Mouse (Mus musculus): ENCODE measurements around the gene Scyl1. TPM values are rescaled to one million over a fixed set of nuclear protein-coding genes. Genes with fewer than 3 reads are reported as not detected.

The Scyl1 gene
- polyA plus RNA-seq, 1 experiment from 2014 or later: 64.6 TPM

DNA sequence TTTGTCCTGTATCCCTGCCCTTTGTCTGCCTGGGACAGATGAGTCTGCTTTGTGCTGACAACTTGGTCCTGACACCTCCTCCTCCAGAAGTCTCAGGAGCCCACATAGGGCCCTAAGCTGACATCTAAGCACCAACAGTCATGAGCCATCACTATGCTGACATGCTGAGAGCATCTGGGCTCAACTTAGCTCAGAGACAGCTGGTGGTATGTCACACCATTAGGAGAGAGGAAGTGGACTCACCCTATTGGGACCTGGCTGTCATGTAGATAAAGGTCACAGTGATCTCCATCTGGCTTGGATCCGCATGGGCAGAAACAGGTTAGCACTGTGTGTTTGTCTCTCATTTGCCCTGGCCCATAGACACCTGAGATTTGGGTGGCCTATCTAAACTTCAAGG is 10.9 kb upstream of the Scyl1 start:
- H3K9me3 ChIP-seq (ENCODE audit: low read length): no peaks in the 10 kb centered on the region
- DNase-seq (ENCODE audit: low spot score) (no peak), ATAC-seq (no peak)
- H3K9ac ChIP-seq (replicated peaks; ENCODE audit: low read depth): no peak overlapping the region
- H3K4me1 ChIP-seq (ENCODE audit: insufficient read depth, low read depth, low read length): no peaks in the 10 kb centered on the region
- H3K4me3 ChIP-seq (ENCODE audit: low read depth, low read length): no peak overlapping the region
- H3K27me3 ChIP-seq (replicated peaks; ENCODE audit: insufficient read depth, low read length): no peaks in the 10 kb centered on the region
- WGBS: 84% methylated on average over 1 of the region's 1 CpGs
- H3K36me3 ChIP-seq (ENCODE audit: insufficient read depth, low read length): no peaks in the 10 kb centered on the region
- peak overlapping the region; percentile 58 for H3K27ac ChIP-seq (ENCODE audit: low read length)
- no peak overlapping the region for H3K4me2 ChIP-seq (replicated peaks; ENCODE audit: low read depth, low read length)
- TF ChIP-seq EP300 (IDR thresholded peaks at IDR 0.05) (no peak), CTCF (IDR thresholded peaks at IDR 0.05) (no peak)

DNA sequence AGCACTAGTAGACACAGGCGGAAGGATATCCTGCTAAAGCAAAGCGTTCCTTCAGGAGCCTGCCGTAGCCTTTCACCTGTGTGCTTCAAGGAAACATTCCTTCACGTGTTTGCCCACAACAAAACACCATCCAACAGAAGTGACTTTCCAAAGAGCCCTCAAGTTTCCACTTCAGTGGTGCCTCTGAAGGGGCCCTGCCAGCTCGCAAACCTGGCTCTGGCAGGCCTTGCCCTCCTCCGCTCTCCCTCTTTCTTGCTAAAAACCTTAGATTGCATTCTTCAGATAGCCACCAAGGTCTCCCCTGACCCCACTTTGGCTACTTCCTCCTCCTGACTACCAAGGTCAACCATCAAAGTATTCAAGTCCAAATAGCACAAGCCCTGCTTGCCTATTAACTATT is 10.3 kb upstream of the Scyl1 start:
- no peak overlapping the region for H3K4me2 ChIP-seq (replicated peaks; ENCODE audit: low read depth, low read length)
- no peak overlapping the region for H3K9ac ChIP-seq (replicated peaks; ENCODE audit: low read depth)
- 55% methylated on average over 6 of the region's 6 CpGs for WGBS
- ATAC-seq (peak; percentile 82), DNase-seq (ENCODE audit: low spot score) (peak; percentile 89)
- H3K4me1 ChIP-seq (ENCODE audit: insufficient read depth, low read depth, low read length): no peaks in the 10 kb centered on the region
- H3K4me3 ChIP-seq (ENCODE audit: low read depth, low read length): no peak overlapping the region
- TF ChIP-seq EP300 (IDR thresholded peaks at IDR 0.05) (peak; percentile 74; the same call in 1 of the 2 replicates), CTCF (IDR thresholded peaks at IDR 0.05) (no peak)
- H3K36me3 ChIP-seq (ENCODE audit: insufficient read depth, low read length): no peaks in the 10 kb centered on the region
- no peaks in the 10 kb centered on the region for H3K9me3 ChIP-seq (ENCODE audit: low read length)
- 0 out of 2 replicates have a peak overlapping the region, but pooled peaks have one; percentile 58 for H3K27ac ChIP-seq (ENCODE audit: low read length)
- no peaks in the 10 kb centered on the region for H3K27me3 ChIP-seq (replicated peaks; ENCODE audit: insufficient read depth, low read length)

DNA sequence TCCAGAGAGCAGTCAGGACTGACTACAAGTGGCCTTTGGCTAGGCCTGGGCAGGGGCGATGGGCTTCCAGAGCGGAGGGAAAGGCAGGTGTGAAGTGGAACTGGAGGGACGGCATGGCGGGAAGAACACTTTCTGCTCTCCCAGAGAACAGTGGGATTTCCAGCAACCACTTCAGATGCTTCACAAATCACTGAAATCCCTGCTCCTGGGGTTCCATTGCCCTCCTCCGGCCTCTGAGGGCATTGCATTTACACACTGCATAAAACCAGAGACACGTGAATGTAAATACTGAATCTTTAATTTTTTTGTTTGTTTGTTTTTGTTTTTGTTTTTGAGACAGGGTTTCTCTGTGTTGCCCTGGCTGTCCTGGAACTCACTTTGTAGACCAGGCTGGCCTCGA is 9.0 kb upstream of the Scyl1 start:
- peak; percentile 81 for DNase-seq (ENCODE audit: low spot score)
- H3K9me3 ChIP-seq (ENCODE audit: low read length): no peaks in the 10 kb centered on the region
- ATAC-seq: peak; percentile 17; the same call in 1 of the 2 replicates
- no peak overlapping the region for H3K4me2 ChIP-seq (replicated peaks; ENCODE audit: low read depth, low read length)
- H3K9ac ChIP-seq (replicated peaks; ENCODE audit: low read depth): no peak overlapping the region
- WGBS: 50% methylated on average over 7 of the region's 7 CpGs
- H3K36me3 ChIP-seq (ENCODE audit: insufficient read depth, low read length): no peaks in the 10 kb centered on the region
- TF ChIP-seq EP300 (IDR thresholded peaks at IDR 0.05) (no peak), CTCF (IDR thresholded peaks at IDR 0.05) (peak; percentile 78)
- H3K4me1 ChIP-seq (ENCODE audit: insufficient read depth, low read depth, low read length): no peaks in the 10 kb centered on the region
- H3K4me3 ChIP-seq (ENCODE audit: low read depth, low read length): no peak overlapping the region
- no peaks in the 10 kb centered on the region for H3K27me3 ChIP-seq (replicated peaks; ENCODE audit: insufficient read depth, low read length)
- H3K27ac ChIP-seq (ENCODE audit: low read length): no peak overlapping the region

DNA sequence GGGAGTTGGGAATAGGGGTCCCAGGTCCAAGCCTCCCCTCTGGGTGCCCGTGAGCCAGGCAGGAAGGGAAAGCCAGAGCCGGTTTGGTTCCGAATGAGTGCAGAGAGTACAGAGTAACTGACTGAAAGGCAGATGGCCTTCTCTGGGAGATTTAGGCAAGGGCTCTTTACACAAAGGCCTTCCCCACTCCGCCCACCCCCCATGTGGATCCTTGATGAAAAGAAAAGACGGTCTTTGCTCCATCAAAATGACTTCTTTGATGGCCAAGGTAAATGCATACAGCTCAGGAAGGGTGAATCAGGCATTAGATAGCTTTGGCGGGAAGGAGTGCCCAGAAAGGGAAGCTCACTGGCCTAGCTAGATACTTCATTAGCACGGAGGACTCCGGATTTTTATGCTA is 7.1 kb upstream of the Scyl1 start:
- H3K27me3 ChIP-seq (replicated peaks; ENCODE audit: insufficient read depth, low read length): no peaks in the 10 kb centered on the region
- H3K4me2 ChIP-seq (replicated peaks; ENCODE audit: low read depth, low read length): no peak overlapping the region
- no peak for ATAC-seq
- no peak overlapping the region for H3K9ac ChIP-seq (replicated peaks; ENCODE audit: low read depth)
- H3K4me1 ChIP-seq (ENCODE audit: insufficient read depth, low read depth, low read length): no peaks in the 10 kb centered on the region
- H3K36me3 ChIP-seq (ENCODE audit: insufficient read depth, low read length): no peaks in the 10 kb centered on the region
- 64% methylated on average over 8 of the region's 8 CpGs for WGBS
- no peaks in the 10 kb centered on the region for H3K9me3 ChIP-seq (ENCODE audit: low read length)
- H3K4me3 ChIP-seq (ENCODE audit: low read depth, low read length): no peak overlapping the region
- H3K27ac ChIP-seq (ENCODE audit: low read length): no peak overlapping the region
- DNase-seq (ENCODE audit: low spot score): no peak
- TF ChIP-seq CTCF (IDR thresholded peaks at IDR 0.05) (no peak), EP300 (IDR thresholded peaks at IDR 0.05) (no peak)

DNA sequence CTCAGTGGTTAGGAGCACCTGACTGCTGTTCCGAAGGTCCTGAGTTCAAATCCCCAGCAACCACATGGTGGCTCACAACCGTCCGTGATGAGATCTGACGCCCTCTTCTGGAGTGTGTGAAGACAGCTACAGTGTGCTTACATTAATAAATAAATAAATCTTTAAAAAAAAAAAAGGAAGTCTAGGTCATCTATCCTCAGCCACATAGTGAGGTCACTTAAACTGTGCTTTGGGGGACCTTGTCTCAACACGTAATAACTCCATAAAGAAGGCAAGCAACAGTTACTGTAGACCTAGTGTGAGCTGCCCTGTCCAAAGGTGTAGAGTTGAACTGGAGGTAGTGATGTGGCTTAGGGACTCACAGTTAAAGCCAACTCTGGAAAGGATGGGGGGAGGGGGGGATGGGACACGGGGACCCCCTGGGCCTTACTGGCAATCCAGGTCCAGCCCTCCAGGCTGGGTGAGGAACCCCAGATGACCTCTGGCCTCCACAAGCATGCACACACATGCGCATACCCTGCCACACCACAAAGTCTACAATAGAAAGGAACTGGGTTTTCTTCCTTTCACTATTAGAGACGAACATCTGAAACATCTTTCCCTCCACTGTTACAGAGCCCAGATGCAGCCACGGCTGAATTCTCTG is 6.3 kb upstream of the Scyl1 start:
- 71% methylated on average over 9 of the region's 9 CpGs for WGBS
- Histone ChIP-seq H3K9ac (replicated peaks; ENCODE audit: low read depth) (no peak overlapping the region), H3K4me2 (replicated peaks; ENCODE audit: low read depth, low read length) (no peak overlapping the region), H3K9me3 (ENCODE audit: low read length) (no peaks in the 10 kb centered on the region), H3K36me3 (ENCODE audit: insufficient read depth, low read length) (no peaks in the 10 kb centered on the region), H3K27me3 (replicated peaks; ENCODE audit: insufficient read depth, low read length) (no peaks in the 10 kb centered on the region), H3K4me1 (ENCODE audit: insufficient read depth, low read depth, low read length) (no peaks in the 10 kb centered on the region), H3K4me3 (ENCODE audit: low read depth, low read length) (no peak overlapping the region), H3K27ac (ENCODE audit: low read length) (no peak overlapping the region)
- TF ChIP-seq EP300 (IDR thresholded peaks at IDR 0.05): no peak
- no peak for TF ChIP-seq CTCF (IDR thresholded peaks at IDR 0.05)
- no peak for DNase-seq (ENCODE audit: low spot score)
- no peak for ATAC-seq

DNA sequence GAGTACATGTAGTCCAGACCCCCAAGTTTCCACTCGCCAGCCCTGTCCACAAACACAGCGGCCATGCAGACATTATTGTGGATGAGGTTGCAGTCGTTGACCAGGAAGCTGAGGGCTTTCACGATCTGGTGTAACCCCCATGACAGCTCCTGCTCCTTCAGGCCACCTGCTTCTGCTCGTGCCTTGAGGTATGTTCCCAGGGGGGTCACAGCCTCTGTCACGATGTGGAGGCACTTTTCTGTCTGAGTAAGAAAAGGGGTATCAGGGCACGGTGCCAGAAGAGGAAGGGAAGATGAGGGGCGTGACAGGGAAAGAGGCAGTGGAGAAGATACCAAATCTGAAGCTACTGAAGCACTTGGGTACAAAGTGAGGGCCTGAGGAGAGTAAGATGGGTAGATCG is 908 bp downstream of the Scyl1 start:
- H3K27ac ChIP-seq (ENCODE audit: low read length): peak overlapping the region; percentile 95
- H3K4me2 ChIP-seq (replicated peaks; ENCODE audit: low read depth, low read length): peak overlapping the region; percentile 88
- peak; percentile 21 for DNase-seq (ENCODE audit: low spot score)

More for the DNA sequence above, 908 bp downstream of the Scyl1 start:
- Histone ChIP-seq H3K9ac (replicated peaks; ENCODE audit: low read depth) (peak overlapping the region; percentile 88), H3K36me3 (ENCODE audit: insufficient read depth, low read length) (peaks cover 13% of the 10 kb centered on the region), H3K4me3 (ENCODE audit: low read depth, low read length) (peak overlapping the region; percentile 74), H3K4me1 (ENCODE audit: insufficient read depth, low read depth, low read length) (peaks cover 14% of the 10 kb centered on the region), H3K27me3 (replicated peaks; ENCODE audit: insufficient read depth, low read length) (no peaks in the 10 kb centered on the region), H3K9me3 (ENCODE audit: low read length) (no peaks in the 10 kb centered on the region)
- ATAC-seq: no peak
- 34% methylated on average over 9 of the region's 9 CpGs for WGBS
- TF ChIP-seq EP300 (IDR thresholded peaks at IDR 0.05) (no peak), CTCF (IDR thresholded peaks at IDR 0.05) (no peak)
